ENCODE assay signal across 11 mouse cellular contexts in genomic region chr6:66401868-66402440, GRCm38 (mm10).
DNase-seq lines count a peak whose midpoint lies in the region; ATAC-seq lines count a peak whose summit lies in the region.
"Had no signal": no experiment of that assay in that cellular context is flagged by ENCODE, and none has a peak within 500 bp of the region (broad histone marks: within the 10 kb centered on the region; RNA-seq: fewer than 3 reads in every experiment).

No protein-coding gene starts in this region.

- H3K27ac ChIP-seq in heart, embryonic 13.5 days (replicated peaks): no peak overlapping the region
- H3K27ac ChIP-seq in forebrain, embryonic 14.5 days (ENCODE audit: low read depth, low read length): no peak overlapping the region
- H3K27ac ChIP-seq in midbrain, embryonic 16.5 days (ENCODE audit: low read length): no peak overlapping the region

- no peaks in the 10 kb centered on the region for H3K27me3 ChIP-seq in heart, embryonic 13.5 days (replicated peaks)
- H3K27me3 ChIP-seq in forebrain, embryonic 14.5 days (replicated peaks; ENCODE audit: control insufficient read depth, insufficient read depth, low read length): no peaks in the 10 kb centered on the region
- H3K27me3 ChIP-seq in midbrain, embryonic 16.5 days (ENCODE audit: control insufficient read depth, insufficient read depth, low read depth, low read length): no peaks in the 10 kb centered on the region

- 48% methylated on average over 5 of the region's 5 CpGs for WGBS in heart, embryonic 13.5 days
- WGBS in forebrain, embryonic 14.5 days: 14% methylated on average over 5 of the region's 5 CpGs
- 25% methylated on average over 5 of the region's 5 CpGs for whole genome bisulfite sequencing in midbrain, embryonic 16.5 days

- peaks cover 10% of the 10 kb centered on the region; the same call in 1 of the 2 replicates for H3K4me1 ChIP-seq in heart, embryonic 13.5 days
- peaks cover 13% of the 10 kb centered on the region; the same call in 1 of the 2 replicates for H3K4me1 ChIP-seq in forebrain, embryonic 14.5 days (ENCODE audit: control insufficient read depth, insufficient read depth, low read length)
- H3K4me1 ChIP-seq in midbrain, embryonic 16.5 days (ENCODE audit: control insufficient read depth, insufficient read depth, low read length): no peaks in the 10 kb centered on the region

- H3K4me2 ChIP-seq in heart, embryonic 13.5 days: peak overlapping the region; percentile 47
- no peak overlapping the region for H3K4me2 ChIP-seq in forebrain, embryonic 14.5 days (ENCODE audit: low read length)
- H3K4me2 ChIP-seq in midbrain, embryonic 16.5 days (ENCODE audit: low read length): no peak overlapping the region

- H3K4me3 ChIP-seq in heart, embryonic 13.5 days: no peak overlapping the region
- H3K4me3 ChIP-seq in forebrain, embryonic 14.5 days (ENCODE audit: low read depth, low read length): no peak overlapping the region
- no peak overlapping the region for H3K4me3 ChIP-seq in midbrain, embryonic 16.5 days (ENCODE audit: low read depth, low read length)

- H3K36me3 ChIP-seq in heart, embryonic 13.5 days: no peaks in the 10 kb centered on the region
- no peaks in the 10 kb centered on the region for H3K36me3 ChIP-seq in forebrain, embryonic 14.5 days (ENCODE audit: control insufficient read depth, insufficient read depth, low read length)
- no peaks in the 10 kb centered on the region for H3K36me3 ChIP-seq in midbrain, embryonic 16.5 days (ENCODE audit: control insufficient read depth, insufficient read depth, low read length)

- no peaks in the 10 kb centered on the region for H3K9me3 ChIP-seq in heart, embryonic 13.5 days
- H3K9me3 ChIP-seq in forebrain, embryonic 14.5 days (replicated peaks; ENCODE audit: control insufficient read depth, low read length): no peaks in the 10 kb centered on the region
- H3K9me3 ChIP-seq in midbrain, embryonic 16.5 days (replicated peaks; ENCODE audit: control insufficient read depth, low read length, poor library complexity, severe bottlenecking): no peaks in the 10 kb centered on the region

- DNase-seq in heart, adult 9 months (ENCODE audit: low spot score in 2 of 2): no peak
- DNase-seq in ZHBTc4 (ENCODE audit: low read depth, low spot score): peak; percentile 4
- peak; percentile 22 for DNase-seq in forebrain, embryonic 14.5 days (ENCODE audit: low spot score)
- DNase-seq in cerebellum, postnatal 4 days (ENCODE audit: low spot score in 2 of 2): no peak
- DNase-seq in frontal cortex, postnatal 25 days (ENCODE audit: low spot score in 2 of 2): no peak
- no peak for DNase-seq in layer of hippocampus, postnatal 25 days (ENCODE audit: extremely low spot score in 1 of 2, low spot score in 1 of 2)
- DNase-seq: cerebellum, adult 9-11 months; kidney, adult 8-10 months; right cerebral cortex, postnatal 14 days had no signal

- H3K9ac ChIP-seq in heart, embryonic 13.5 days: no peak overlapping the region
- H3K9ac ChIP-seq in forebrain, embryonic 14.5 days (ENCODE audit: low read length): no peak overlapping the region
- H3K9ac ChIP-seq in midbrain, embryonic 16.5 days (ENCODE audit: low read depth, low read length): no peak overlapping the region

- ATAC-seq in heart, embryonic 13.5 days (ENCODE audit: extremely low read depth, insufficient number of reproducible peaks, low FRiP score, low TSS enrichment): no peak
- no peak for ATAC-seq in forebrain, embryonic 14.5 days
- ATAC-seq in midbrain, embryonic 16.5 days: peak; percentile 45; the same call in 1 of the 2 replicates

Comparison
In these comparisons a context has a peak if more than half of its experiments do, and no peak if none do; other contexts are left out.
1. DNase-seq: peak in ZHBTc4 (single experiment) and forebrain, embryonic 14.5 days (single experiment); none in heart, adult 9 months (0 of 2), cerebellum, postnatal 4 days (0 of 2), frontal cortex, postnatal 25 days (0 of 2) and layer of hippocampus, postnatal 25 days (0 of 2).